Mouse (Mus musculus): ENCODE measurements around the gene Tial1. TPM values are rescaled to one million over a fixed set of nuclear protein-coding genes. Genes with fewer than 3 reads are reported as not detected.

Gene Tial1
- total and polyA plus RNA-seq, 3 experiments: 42.7 to 126 TPM; not detected in 1

GRCm38 (mm10) chr7:128433213-128433612 is 28.3 kb downstream of the Tial1 start (continued):
- TF ChIP-seq NRF1 (IDR thresholded peaks at IDR 0.05; ENCODE audit: insufficient read depth, low read depth, low read length, poor library complexity, severe bottlenecking) (no peak), RCOR1 (IDR thresholded peaks at IDR 0.05; ENCODE audit: low read depth, low read length) (no peak), SIN3A (IDR thresholded peaks at IDR 0.05; ENCODE audit: low read length) (no peak), TBP (IDR thresholded peaks at IDR 0.05; ENCODE audit: low read depth, low read length) (no peak), MXI1 (IDR thresholded peaks at IDR 0.05; ENCODE audit: low read depth, low read length) (no peak), ZNF384 (IDR thresholded peaks at IDR 0.05; ENCODE audit: low read depth, low read length) (no peak), ZKSCAN1 (IDR thresholded peaks at IDR 0.05; ENCODE audit: low read depth, low read length) (no peak), MYC (IDR thresholded peaks at IDR 0.05; ENCODE audit: low read depth, low read length) (no peak), ELF1 (IDR thresholded peaks at IDR 0.05; ENCODE audit: low read depth, low read length) (no peak), GABPA (IDR thresholded peaks at IDR 0.05; ENCODE audit: low read depth, low read length) (no peak), GATA1 (IDR thresholded peaks at IDR 0.05; ENCODE audit: low read depth, low read length) (no peak), CHD2 (IDR thresholded peaks at IDR 0.05; ENCODE audit: low read length) (no peak), RAD21 (IDR thresholded peaks at IDR 0.05; ENCODE audit: low read depth, low read length) (peak; percentile 68)

- no peak for DNase-seq (ENCODE audit: low read depth, low spot score)
- no peak overlapping the region for H3K27ac ChIP-seq (ENCODE audit: control insufficient read depth, low read depth, low read length)
- H3K79me2 ChIP-seq (ENCODE audit: control insufficient read depth, insufficient read depth, low read length, poor library complexity): no peaks in the 10 kb centered on the region
- no peak overlapping the region for H3K9ac ChIP-seq (ENCODE audit: control insufficient read depth, low read depth, low read length, poor library complexity, severe bottlenecking)
- no peaks in the 10 kb centered on the region for H3K36me3 ChIP-seq (ENCODE audit: control insufficient read depth in 1 of 2, insufficient read depth in 2 of 2, low read length in 2 of 2)
- TF ChIP-seq USF1 (IDR thresholded peaks at IDR 0.05; ENCODE audit: low read depth, low read length) (no peak), MAX (IDR thresholded peaks at IDR 0.05; ENCODE audit: low read length) (no peak), MAFK (IDR thresholded peaks at IDR 0.05; ENCODE audit: borderline replicate concordance, low read depth, low read length) (no peak), CTCF (IDR thresholded peaks at IDR 0.05 in 2 of 3, conservative IDR thresholded peaks at IDR 0.05 in 1 of 3; ENCODE audit: control insufficient read depth in 1 of 3, insufficient read depth in 1 of 3, low read depth in 2 of 3, low read length in 3 of 3, poor library complexity in 1 of 3, severe bottlenecking in 1 of 3) (no peak), GATA1 (IDR thresholded peaks at IDR 0.05; ENCODE audit: low read depth, low read length) (no peak), ZMIZ1 (IDR thresholded peaks at IDR 0.05; ENCODE audit: low read depth, low read length) (no peak), MYB (IDR thresholded peaks at IDR 0.05; ENCODE audit: low read depth, low read length) (no peak), POLR2AphosphoS2 (IDR thresholded peaks at IDR 0.05; ENCODE audit: low read length) (no peak), USF2 (IDR thresholded peaks at IDR 0.05; ENCODE audit: borderline replicate concordance in 1 of 2, insufficient read depth in 1 of 2, low read depth in 1 of 2, low read length in 2 of 2) (no peak), TAL1 (IDR thresholded peaks at IDR 0.05; ENCODE audit: low read length) (no peak), NELFE (IDR thresholded peaks at IDR 0.05; ENCODE audit: low read depth, low read length) (no peak), ZNF384 (IDR thresholded peaks at IDR 0.05; ENCODE audit: low read depth, low read length) (no peak), MYC (IDR thresholded peaks at IDR 0.05; ENCODE audit: low read depth, low read length) (no peak)
- no peaks in the 10 kb centered on the region for H3K27me3 ChIP-seq (ENCODE audit: control insufficient read depth in 1 of 2, insufficient read depth in 2 of 2, low read length in 2 of 2)
- H3K4me3 ChIP-seq (ENCODE audit: control insufficient read depth in 1 of 2, insufficient read depth in 1 of 2, low read depth in 2 of 2, low read length in 2 of 2): no peak overlapping the region
- no peaks in the 10 kb centered on the region for H3K9me3 ChIP-seq (replicated peaks; ENCODE audit: insufficient read depth, low read length)
- no peaks in the 10 kb centered on the region for H3K4me1 ChIP-seq (ENCODE audit: control insufficient read depth in 1 of 2, insufficient read depth in 2 of 2, low read length in 2 of 2)
Observed at GRCm38 (mm10) chr7:128432574-128432973, 28.9 kb downstream of the Tial1 start.
